Mouse (Mus musculus): ENCODE results near the gene 1700010I14Rik. TPM values are rescaled to one million over a fixed set of nuclear protein-coding genes. Genes with fewer than 3 reads are reported as not detected.

The 1700010I14Rik gene
- total and polyA plus RNA-seq, 2 experiments from 2014 or later, result 2.6 to 3.2 TPM

- Histone ChIP-seq H3K9ac (no peak overlapping the region), H3K4me1 (ENCODE audit: insufficient read depth) (0 out of 2 replicates have a peak, but pooled peaks cover 6% of the 10 kb centered on the region), H3K27me3 (ENCODE audit: insufficient read depth, low read length) (no peaks in the 10 kb centered on the region), H3K27ac (ENCODE audit: low read depth, low read length) (no peak overlapping the region), H3K4me3 (ENCODE audit: low read depth, low read length) (no peak overlapping the region), H3K9me3 (ENCODE audit: low read length) (no peaks in the 10 kb centered on the region), H3K36me3 (ENCODE audit: insufficient read depth) (no peaks in the 10 kb centered on the region), H3K4me2 (ENCODE audit: low read depth) (no peak overlapping the region)
- WGBS, result 57% methylated on average over 8 of the region's 8 CpGs
- TF ChIP-seq CTCF (IDR thresholded peaks at IDR 0.05; ENCODE audit: low read depth), result no peak
- ATAC-seq (no peak), DNase-seq (no peak)
These were observed 47.6 kb downstream of the 1700010I14Rik start for GRCm38 (mm10) chr17:9035561-9036348.

GRCm38 (mm10) chr17:9042723-9043122 is 54.6 kb downstream of the 1700010I14Rik start:
- ATAC-seq, result no peak
- DNase-seq, result peak; percentile 36
- H3K9me3 ChIP-seq (ENCODE audit: low read length), result no peaks in the 10 kb centered on the region
- H3K9ac ChIP-seq, result no peak overlapping the region
- no peak overlapping the region for H3K27ac ChIP-seq (ENCODE audit: low read depth, low read length)
- H3K36me3 ChIP-seq (ENCODE audit: insufficient read depth), result no peaks in the 10 kb centered on the region
- peak; percentile 66 for TF ChIP-seq CTCF (IDR thresholded peaks at IDR 0.05; ENCODE audit: low read depth)
- no peak overlapping the region for H3K4me2 ChIP-seq (ENCODE audit: low read depth)
- 59% methylated on average over 2 of the region's 2 CpGs for WGBS
- H3K4me3 ChIP-seq (ENCODE audit: low read depth, low read length), result no peak overlapping the region
- H3K4me1 ChIP-seq (ENCODE audit: insufficient read depth), result no peaks in the 10 kb centered on the region
- no peaks in the 10 kb centered on the region for H3K27me3 ChIP-seq (ENCODE audit: insufficient read depth, low read length)

GRCm38 (mm10) chr17:9052441-9052980 is 64.4 kb downstream of the 1700010I14Rik start:
- Histone ChIP-seq H3K9me3 (ENCODE audit: low read length) (no peaks in the 10 kb centered on the region), H3K27ac (ENCODE audit: low read depth, low read length) (no peak overlapping the region), H3K4me3 (ENCODE audit: low read depth, low read length) (no peak overlapping the region), H3K9ac (no peak overlapping the region), H3K4me1 (ENCODE audit: insufficient read depth) (no peaks in the 10 kb centered on the region), H3K27me3 (ENCODE audit: insufficient read depth, low read length) (no peaks in the 10 kb centered on the region), H3K36me3 (ENCODE audit: insufficient read depth) (no peaks in the 10 kb centered on the region), H3K4me2 (ENCODE audit: low read depth) (no peak overlapping the region)
- 30% methylated on average over 13 of the region's 13 CpGs for WGBS
- no peak for DNase-seq
- ATAC-seq, result no peak
- TF ChIP-seq CTCF (IDR thresholded peaks at IDR 0.05; ENCODE audit: low read depth), result no peak

- H3K36me3 ChIP-seq (ENCODE audit: insufficient read depth), result no peaks in the 10 kb centered on the region
- no peaks in the 10 kb centered on the region for H3K9me3 ChIP-seq (ENCODE audit: low read length)
- ATAC-seq (no peak), DNase-seq (no peak)
- no peak overlapping the region for H3K4me2 ChIP-seq (ENCODE audit: low read depth)
- H3K4me1 ChIP-seq (ENCODE audit: insufficient read depth), result no peaks in the 10 kb centered on the region
- no peak for TF ChIP-seq CTCF (IDR thresholded peaks at IDR 0.05; ENCODE audit: low read depth)
- no peak overlapping the region for H3K4me3 ChIP-seq (ENCODE audit: low read depth, low read length)
- 73% methylated on average over 8 of the region's 8 CpGs for WGBS
- H3K27ac ChIP-seq (ENCODE audit: low read depth, low read length), result no peak overlapping the region
- H3K9ac ChIP-seq, result no peak overlapping the region
- H3K27me3 ChIP-seq (ENCODE audit: insufficient read depth, low read length), result no peaks in the 10 kb centered on the region
These were observed 71.3 kb downstream of the 1700010I14Rik start for GRCm38 (mm10) chr17:9059360-9059932.

Data from forebrain, postnatal 0 days (tissue).